Mouse (Mus musculus) CH12.LX (cell line): Measurements from ENCODE around the gene Ndufa4l2. TPM values are rescaled to one million over a fixed set of nuclear protein-coding genes. Genes with fewer than 3 reads are reported as not detected.

Source experiments
- DNase-seq: peaks from one replicate; pipeline ENCODE4 v3.0.0-alpha.2; 2013; ENCODE audit errors: extremely low read depth
- H3K27ac ChIP-seq: 2 replicates; pipeline ENCODE4 v1.5.1; 2012; ENCODE audit warnings: low read depth, mild to moderate bottlenecking, control low read depth, moderate library complexity; ENCODE audit not compliant: insufficient read depth
- H3K27me3 ChIP-seq: replicated peaks from 2 replicates; pipeline ENCODE3; 2012; ENCODE audit warnings: inconsistent platforms
- H3K36me3 ChIP-seq, 2 experiments: replicated peaks in 1 of 2; 2 replicates each; pipeline versions ENCODE3 to v1.6.1; 2012; ENCODE audit warnings: inconsistent platforms in 1 of 2, low read length in 1 of 2, mild to moderate bottlenecking in 1 of 2, mixed read lengths in 1 of 2, moderate library complexity in 1 of 2; ENCODE audit not compliant: control insufficient read depth in 1 of 2, insufficient read depth in 1 of 2
- H3K4me1 ChIP-seq, 2 experiments: 2 replicates each; pipeline ENCODE4 v1.6.1; 2012; ENCODE audit warnings: inconsistent platforms in 1 of 2, moderate library complexity in 1 of 2; ENCODE audit not compliant: insufficient read depth in 2 of 2, control insufficient read depth in 1 of 2
- H3K4me2 ChIP-seq: 2 replicates; pipeline ENCODE4 v1.6.1; 2012; ENCODE audit warnings: low read depth, mild to moderate bottlenecking, control low read depth; ENCODE audit not compliant: poor library complexity, insufficient read depth, severe bottlenecking
- H3K4me3 ChIP-seq, 3 experiments: fragments of 150-350 bp in 1 of 3; sonication (generic) in 1 of 3; replicated peaks in 1 of 3; 2 replicates each; pipeline versions ENCODE3 to v1.5.1; 2011 to 2012; ENCODE audit warnings: low read depth in 2 of 3, low read length in 2 of 3, mild to moderate bottlenecking in 2 of 3, moderate library complexity in 2 of 3, control low read depth in 1 of 3, improper control_type of control experiment in 1 of 3, inconsistent platforms in 1 of 3, mixed read lengths in 1 of 3; ENCODE audit not compliant: poor library complexity in 1 of 3
- H3K79me2 ChIP-seq: replicated peaks from 2 replicates; pipeline ENCODE4 v1.6.1; 2012; ENCODE audit warnings: mild to moderate bottlenecking, moderate library complexity; ENCODE audit not compliant: control insufficient read depth, poor library complexity, insufficient read depth, severe bottlenecking; ENCODE audit errors: extremely low read depth
- H3K9ac ChIP-seq: 2 replicates; pipeline ENCODE4 v1.6.1; 2012; ENCODE audit warnings: low read depth, mild to moderate bottlenecking, control low read depth, moderate library complexity; ENCODE audit not compliant: insufficient read depth
- H3K9me3 ChIP-seq: replicated peaks from 2 replicates; pipeline ENCODE3; 2012; ENCODE audit warnings: low read length, inconsistent platforms, mixed read lengths
- BHLHE40 ChIP-seq: IDR thresholded peaks from 2 replicates; pipeline ENCODE4 v1.6.1; 2011; ENCODE audit warnings: mild to moderate bottlenecking, low read depth, low read length, improper control_type of control experiment
- CHD1 ChIP-seq: IDR thresholded peaks from 2 replicates; pipeline ENCODE4 v1.6.1; 2012; ENCODE audit warnings: low read depth, low read length, improper control_type of control experiment, inconsistent platforms
- CTCF ChIP-seq, 2 experiments: IDR thresholded peaks in 1 of 2; conservative IDR thresholded peaks in 1 of 2; 2 replicates each; pipeline ENCODE4 v1.5.1; 2011 to 2012; ENCODE audit warnings: low read depth in 2 of 2, low read length in 2 of 2, improper control_type of control experiment in 1 of 2, inconsistent platforms in 1 of 2, mild to moderate bottlenecking in 1 of 2, moderate library complexity in 1 of 2
- E2F4 ChIP-seq: IDR thresholded peaks from 2 replicates; pipeline ENCODE4 v1.6.1; 2011; ENCODE audit warnings: low read depth, low read length, improper control_type of control experiment; ENCODE audit not compliant: insufficient replicate concordance
- ELF1 ChIP-seq: IDR thresholded peaks from 2 replicates; pipeline ENCODE4 v1.6.1; 2014; ENCODE audit warnings: low read depth, mild to moderate bottlenecking, inconsistent platforms, low read length, improper control_type of control experiment
- ETS1 ChIP-seq: conservative IDR thresholded peaks from 2 replicates; pipeline ENCODE4 v1.6.1; 2012; ENCODE audit warnings: low read depth, mild to moderate bottlenecking, inconsistent platforms, low read length, improper control_type of control experiment, moderate library complexity
- HCFC1 ChIP-seq: IDR thresholded peaks from 2 replicates; pipeline ENCODE4 v1.6.1; 2012; ENCODE audit warnings: low read depth, mild to moderate bottlenecking, inconsistent platforms, low read length, improper control_type of control experiment
- MAFK ChIP-seq: IDR thresholded peaks from 2 replicates; pipeline ENCODE4 v1.6.1; 2011; ENCODE audit warnings: low read length, improper control_type of control experiment; ENCODE audit not compliant: insufficient replicate concordance
- MAX ChIP-seq: IDR thresholded peaks from 2 replicates; pipeline ENCODE4 v1.6.1; 2011; ENCODE audit warnings: low read length, improper control_type of control experiment
- MAZ ChIP-seq: IDR thresholded peaks from 2 replicates; pipeline ENCODE4 v1.6.1; 2012; ENCODE audit warnings: low read depth, mild to moderate bottlenecking, inconsistent platforms, low read length, improper control_type of control experiment, moderate library complexity
- MEF2A ChIP-seq: IDR thresholded peaks from 2 replicates; pipeline ENCODE4 v1.6.1; 2014; ENCODE audit warnings: low read depth, mild to moderate bottlenecking, inconsistent platforms, low read length, improper control_type of control experiment, borderline replicate concordance
- NRF1 ChIP-seq: IDR thresholded peaks from 2 replicates; pipeline ENCODE4 v1.6.1; 2014; ENCODE audit warnings: low read depth, mild to moderate bottlenecking, inconsistent platforms, low read length, improper control_type of control experiment, moderate library complexity
- PAX5 ChIP-seq: IDR thresholded peaks from 2 replicates; pipeline ENCODE4 v1.6.1; 2012; ENCODE audit warnings: low read length, inconsistent platforms, mixed read lengths
- POLR2A ChIP-seq: IDR thresholded peaks from 2 replicates; pipeline ENCODE4 v1.6.1; 2011; ENCODE audit warnings: low read depth, mild to moderate bottlenecking, improper control_type of control experiment, low read length
- POLR2AphosphoS2 ChIP-seq: IDR thresholded peaks from 2 replicates; pipeline ENCODE4 v1.6.1; 2011; ENCODE audit warnings: low read depth, low read length, improper control_type of control experiment
- RAD21 ChIP-seq: IDR thresholded peaks from 2 replicates; pipeline ENCODE4 v1.6.1; 2011; ENCODE audit warnings: low read depth, mild to moderate bottlenecking, low read length, improper control_type of control experiment, moderate library complexity
- RCOR1 ChIP-seq: conservative IDR thresholded peaks from 2 replicates; pipeline ENCODE4 v1.6.1; 2012; ENCODE audit warnings: low read depth, mild to moderate bottlenecking, inconsistent platforms, low read length, improper control_type of control experiment
- SIN3A ChIP-seq: IDR thresholded peaks from 2 replicates; pipeline ENCODE4 v1.6.1; 2012; ENCODE audit warnings: low read length, improper control_type of control experiment, inconsistent platforms
- SMC3 ChIP-seq: IDR thresholded peaks from 2 replicates; pipeline ENCODE4 v1.6.1; 2011; ENCODE audit warnings: low read depth, low read length, improper control_type of control experiment
- TBP ChIP-seq: conservative IDR thresholded peaks from 2 replicates; pipeline ENCODE4 v1.6.1; 2011; ENCODE audit warnings: low read depth, low read length, improper control_type of control experiment
- TCF12 ChIP-seq: IDR thresholded peaks from 2 replicates; pipeline ENCODE4 v1.6.1; 2014; ENCODE audit warnings: low read depth, mild to moderate bottlenecking, inconsistent platforms, low read length, improper control_type of control experiment
- UBTF ChIP-seq: IDR thresholded peaks from 2 replicates; pipeline ENCODE4 v1.6.1; 2012; ENCODE audit warnings: low read depth, mild to moderate bottlenecking, inconsistent platforms, low read length, improper control_type of control experiment, moderate library complexity
- USF1 ChIP-seq: IDR thresholded peaks from 2 replicates; pipeline ENCODE4 v1.6.1; 2014; ENCODE audit warnings: low read depth, mild to moderate bottlenecking, inconsistent platforms, low read length, improper control_type of control experiment
- ZC3H11A ChIP-seq: IDR thresholded peaks from 2 replicates; pipeline ENCODE4 v1.6.1; 2012; ENCODE audit warnings: low read depth, mild to moderate bottlenecking, inconsistent platforms, low read length, improper control_type of control experiment
- ZKSCAN1 ChIP-seq: IDR thresholded peaks from 2 replicates; pipeline ENCODE4 v1.6.1; 2012; ENCODE audit warnings: low read depth, inconsistent platforms, low read length, improper control_type of control experiment, borderline replicate concordance
- ZNF384 ChIP-seq: IDR thresholded peaks from 2 replicates; pipeline ENCODE4 v1.6.1; 2012; ENCODE audit warnings: low read depth, low read length, improper control_type of control experiment, inconsistent platforms
- dilution Hi-C: fragments of 300-500 bp; cut with MboI; formaldehyde crosslinking; loops from 2 replicates; pipeline ENCODE4 v1.14.3; 2020; ENCODE audit warnings: low sequenced_read_pairs; ENCODE audit not compliant: extremely low pct_unique_long_range_greater_than_20kb, extremely low pct_ligation_motif_present
- in situ Hi-C: fragments of 300-500 bp; cut with MboI; formaldehyde crosslinking; loops from 3 replicates; pipeline ENCODE4 v1.14.3; 2019; ENCODE audit warnings: low sequenced_read_pairs, low pct_ligation_motif_present, low pct_unique_long_range_greater_than_20kb, mixed read lengths
- polyA plus RNA-seq: library from polyadenylated mRNA; unstranded; fragments of >175 nt; gene quantifications from 2 replicates; pipeline ENCODE4 v1.2.1, GENCODE M21; 2012; ENCODE audit warnings: low read depth; ENCODE audit not compliant: insufficient read length
- total RNA-seq, 2 experiments: library from RNA; depleted of rRNA; stranded (reverse); fragments of 300-350 nt in 1 of 2; fragments of >200 nt in 1 of 2; gene quantifications; 2 replicates each; pipeline ENCODE4 v1.2.3; 2012 to 2014

The Ndufa4l2 gene
- total RNA-seq (2012; rRNA removed) (0.47 and 0.80 TPM in 2 replicates), total RNA-seq (2014; rRNA removed) (not detected in 2 replicates), polyA plus RNA-seq (not detected in 2 replicates)

DNA sequence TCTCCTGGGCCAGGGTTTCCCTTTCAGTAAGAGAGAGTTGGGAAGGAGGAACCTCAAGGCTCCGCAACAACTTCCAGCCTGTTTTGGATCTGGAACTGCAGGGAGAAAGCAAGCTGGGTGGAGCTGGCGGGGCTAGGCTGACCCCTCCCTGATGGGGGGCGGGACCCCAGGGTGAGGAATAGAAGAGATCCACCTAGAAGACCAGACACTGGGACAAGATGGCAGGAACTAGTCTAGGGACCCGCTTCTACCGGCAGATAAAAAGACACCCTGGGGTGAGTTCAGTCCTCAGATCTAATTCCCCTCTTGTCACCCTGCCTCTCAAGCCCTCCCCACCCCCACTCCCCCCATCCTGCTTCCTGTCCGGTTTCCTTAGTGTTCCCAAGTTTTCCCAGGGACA is at the start of gene Ndufa4l2:
Ndufa4l2 (plus strand) TSS at position 204 of the 400 bp plus-strand sequence.
- Histone ChIP-seq H3K4me2 (peak within 1 kb of the TSS; percentile 79; the same call in 1 of the 2 replicates), H3K27ac (no peak within 1 kb of the TSS), H3K4me3 (no peak within 1 kb of the TSS), H3K9ac (no peak within 1 kb of the TSS), H3K4me1 (peaks cover 35 to 78% of the 10 kb centered on the region in 2 experiments), H3K36me3 (peaks cover 32 to 45% of the 10 kb centered on the region in 2 experiments)
- in situ Hi-C loops (no loop called here), dilution Hi-C loops (no loop called here)
- no peak for DNase-seq
- TF ChIP-seq ZKSCAN1 (no peak), PAX5 (no peak), CHD1 (no peak), TBP (no peak), E2F4 (no peak), MAZ (no peak), SIN3A (no peak), SMC3 (no peak), RCOR1 (no peak), TCF12 (no peak), MEF2A (no peak), CTCF (conservative IDR thresholded peaks at IDR 0.05 in 1 of 2, IDR thresholded peaks at IDR 0.05 in 1 of 2; ENCODE audit: low read depth in 2 of 2, low read length in 2 of 2) (no peak), HCFC1 (no peak), RAD21 (no peak), USF1 (no peak), POLR2A (no peak), UBTF (no peak), ZC3H11A (no peak), POLR2AphosphoS2 (no peak; the same call in 1 of the 2 replicates), MAX (no peak)
- TF ChIP-seq, all 38 proteins: peak for 0
- H3K27me3 ChIP-seq, result peaks cover 14% of the 10 kb centered on the region
- H3K9me3 ChIP-seq, result no peaks in the 10 kb centered on the region
- peaks cover 8% of the 10 kb centered on the region for H3K79me2 ChIP-seq

DNA sequence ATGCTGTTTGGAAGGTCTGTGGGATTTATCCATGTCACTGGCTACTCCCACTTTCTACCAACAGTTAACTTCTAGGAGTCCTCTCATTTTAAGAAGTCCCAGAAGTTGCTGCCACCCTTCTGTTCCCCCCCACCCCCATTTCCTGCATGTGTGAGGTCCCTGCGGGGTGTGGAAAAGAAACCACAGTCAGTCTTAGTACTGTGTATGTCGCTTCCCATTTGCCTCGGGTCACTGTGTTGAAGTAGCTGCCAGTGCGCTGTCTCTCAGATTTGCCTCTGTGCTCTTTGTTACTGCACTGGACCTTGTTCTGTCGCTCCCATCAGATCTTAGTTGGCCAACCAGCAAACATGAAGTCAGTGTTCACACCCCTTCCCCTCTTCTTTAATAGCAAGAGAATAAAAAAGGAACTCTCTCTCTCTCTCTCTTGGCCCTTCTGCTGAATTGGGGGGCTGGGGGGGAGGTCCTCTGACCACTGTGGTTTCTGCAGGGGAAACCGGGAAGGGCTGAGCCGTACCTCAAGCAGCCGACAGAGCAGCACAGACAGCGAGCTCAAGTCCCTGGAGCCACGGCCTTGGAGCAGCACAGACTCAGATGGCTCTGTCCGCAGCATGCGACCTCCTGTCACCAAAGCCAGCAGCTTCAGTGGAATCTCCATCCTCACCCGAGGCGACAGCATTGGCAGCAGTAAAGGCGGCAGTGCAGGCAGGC is 43.3 kb upstream of the Ndufa4l2 start:
- Histone ChIP-seq H3K9me3 (no peaks in the 10 kb centered on the region), H3K79me2 (no peaks in the 10 kb centered on the region), H3K27ac (no peak overlapping the region), H3K27me3 (no peaks in the 10 kb centered on the region), H3K4me1 (peaks cover 2 to 14% of the 10 kb centered on the region in 2 experiments), H3K4me3 (no peak overlapping the region), H3K4me2 (no peak overlapping the region), H3K9ac (no peak overlapping the region), H3K36me3 (peaks cover 13 to 59% of the 10 kb centered on the region in 2 experiments)
- in situ Hi-C loops, result no loop called here
- DNase-seq, result no peak
- TF ChIP-seq ZNF384 (no peak), ELF1 (no peak), BHLHE40 (no peak), MAFK (no peak), ETS1 (no peak), NRF1 (no peak)
- dilution Hi-C loops, result no loop called here
